Mouse (Mus musculus) brain, adult 2 months (tissue): ENCODE results near the gene Vmn1r214.

ENCODE experiments used
- DNase-seq: peaks from one replicate; pipeline ENCODE4 v3.0.0; 2011; ENCODE audit warnings: low read depth, low spot score

Gene Vmn1r214

DNA sequence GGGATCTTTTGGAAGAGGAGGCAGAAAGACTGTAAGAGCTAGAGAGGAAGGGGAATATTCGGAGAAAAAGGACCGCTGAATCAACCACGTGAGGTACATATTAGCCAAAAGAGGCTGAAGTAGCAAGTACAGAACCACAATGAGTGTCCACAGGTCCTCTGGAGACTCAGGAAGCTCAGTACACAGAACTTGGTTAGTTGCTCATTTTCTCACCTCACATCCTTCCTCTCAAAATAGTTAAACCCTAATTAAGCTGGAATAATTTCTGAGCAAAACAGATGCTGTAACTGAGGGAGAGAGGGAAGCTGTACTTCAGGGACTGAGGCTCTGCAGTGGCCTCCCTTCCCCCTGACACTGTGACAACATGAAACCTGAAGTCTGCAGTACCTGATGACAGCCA is at the start of gene Vmn1r214:
TSS of gene Vmn1r214 (plus strand) at position 301 of the 400 bp plus-strand sequence.
- no peak for DNase-seq

DNA sequence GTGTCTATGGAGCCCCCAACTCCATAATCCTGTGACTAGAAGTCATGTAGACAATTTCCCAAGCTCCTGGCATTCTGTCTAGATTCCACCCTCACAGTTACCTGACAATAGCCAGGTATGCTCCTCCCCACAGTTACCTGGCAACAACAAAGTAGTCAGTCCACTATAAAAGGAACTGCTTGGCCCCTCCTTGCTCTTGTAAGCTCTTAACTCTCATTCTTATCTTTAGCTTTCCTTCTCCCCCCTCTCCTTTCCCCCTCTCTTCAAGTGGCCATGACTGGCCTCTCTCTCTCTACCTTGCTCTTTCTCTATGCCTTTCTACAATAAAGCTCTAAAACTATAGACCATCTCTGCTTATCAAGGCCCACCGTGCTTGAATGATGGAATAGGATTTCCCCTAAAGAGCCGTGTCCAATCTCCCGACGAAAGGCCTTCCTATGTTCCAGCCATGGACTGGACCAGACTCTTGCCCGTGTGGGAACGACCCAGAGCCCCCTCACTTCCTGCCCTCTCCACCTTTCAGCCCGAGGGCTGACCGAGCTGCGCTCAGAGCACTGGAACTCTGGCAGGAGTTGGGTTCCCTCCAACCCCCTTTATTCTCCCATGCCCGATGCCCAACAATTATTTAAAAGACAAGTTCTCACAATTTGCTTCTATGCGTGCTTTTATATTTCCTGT is 39.9 kb upstream of the Vmn1r214 start:
- DNase-seq = no peak

DNA sequence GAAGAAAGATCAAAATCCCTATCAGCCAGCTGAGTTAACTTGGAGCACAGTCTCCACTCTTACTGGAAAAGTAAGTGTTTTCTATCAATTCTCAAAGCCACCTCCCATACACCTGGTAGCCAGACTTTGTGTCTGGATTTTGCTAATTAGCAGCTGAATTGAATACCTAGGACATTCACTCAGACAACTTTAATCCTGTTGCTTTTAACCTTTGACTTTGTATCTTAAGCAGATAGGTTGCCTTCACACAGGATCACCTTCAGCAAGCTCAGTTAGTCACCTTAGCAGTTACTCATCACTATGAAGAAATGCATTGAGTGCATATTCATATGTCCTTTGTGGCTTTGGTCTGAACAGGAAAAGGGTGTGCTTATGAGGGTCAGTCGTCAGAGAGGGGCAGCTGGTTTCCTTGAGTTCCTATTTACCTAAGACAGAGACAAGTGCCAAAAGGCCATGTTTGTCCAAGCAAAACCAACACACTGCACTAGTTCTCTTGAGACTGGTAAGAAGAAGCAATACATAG is 38.0 kb upstream of the Vmn1r214 start:
- no peak for DNase-seq

DNA sequence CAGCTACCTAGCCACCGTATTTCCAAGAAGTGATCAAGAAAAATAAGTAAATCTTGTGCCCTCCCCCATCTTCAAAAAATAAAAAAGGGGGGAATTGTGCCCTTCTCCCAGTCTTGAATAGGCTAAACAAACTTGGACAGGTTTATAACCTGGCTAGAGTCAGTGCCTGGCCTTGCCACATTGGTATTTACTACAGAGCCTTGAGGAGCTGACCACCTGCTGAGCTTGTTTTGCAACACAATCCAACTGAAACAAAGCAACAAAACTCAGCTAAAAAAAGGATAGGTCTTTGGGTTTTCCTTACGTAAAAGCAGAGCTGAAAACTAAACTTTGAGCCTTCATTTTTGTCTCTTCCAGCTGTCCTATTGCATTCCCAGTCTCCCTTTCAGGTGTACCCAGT is 37.5 kb upstream of the Vmn1r214 start:
- DNase-seq = no peak

DNA sequence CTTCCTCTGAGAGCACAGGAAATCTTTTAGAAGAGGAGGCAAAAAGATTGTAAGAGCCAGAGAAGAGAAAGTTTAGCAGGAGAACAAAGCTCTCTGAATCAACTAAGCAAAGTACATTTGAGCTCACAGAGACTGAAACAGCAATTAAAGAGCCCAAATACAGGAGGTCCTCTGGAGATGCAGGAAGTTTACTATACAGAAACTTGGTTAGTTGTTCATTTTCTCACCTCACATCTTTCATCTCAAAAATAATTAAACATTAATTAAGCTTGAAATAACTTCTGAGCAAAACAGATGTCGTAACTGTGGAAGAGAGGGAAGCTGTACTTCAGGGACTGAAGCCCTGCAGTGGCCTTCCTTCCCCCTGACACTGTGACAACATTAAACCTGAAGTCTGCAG is 22.9 kb upstream of the Vmn1r214 start, which contains the start of gene Vmn1r213:
TSS of gene Vmn1r213 (plus strand) at position 301 of the 400 bp plus-strand sequence.
- no peak for DNase-seq

DNA sequence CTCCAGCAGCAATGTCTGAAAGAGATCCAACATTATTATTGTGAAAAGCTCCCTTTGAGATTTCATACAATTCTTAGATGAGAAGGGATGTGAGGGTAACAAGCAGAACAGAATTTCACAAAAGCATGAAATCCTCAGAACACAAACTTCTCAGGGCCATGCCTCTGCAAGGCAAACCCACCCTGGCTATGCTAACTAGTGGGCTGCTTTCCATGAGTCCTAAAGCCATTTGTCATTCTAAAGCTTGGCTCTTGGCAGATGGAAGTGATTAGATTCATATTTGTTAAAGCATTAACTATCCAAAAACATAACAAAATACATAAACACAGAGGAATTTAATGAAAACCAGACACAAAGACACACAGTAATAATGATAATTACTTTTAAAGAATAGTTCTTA is 12.1 kb upstream of the Vmn1r214 start:
- DNase-seq = no peak

DNA sequence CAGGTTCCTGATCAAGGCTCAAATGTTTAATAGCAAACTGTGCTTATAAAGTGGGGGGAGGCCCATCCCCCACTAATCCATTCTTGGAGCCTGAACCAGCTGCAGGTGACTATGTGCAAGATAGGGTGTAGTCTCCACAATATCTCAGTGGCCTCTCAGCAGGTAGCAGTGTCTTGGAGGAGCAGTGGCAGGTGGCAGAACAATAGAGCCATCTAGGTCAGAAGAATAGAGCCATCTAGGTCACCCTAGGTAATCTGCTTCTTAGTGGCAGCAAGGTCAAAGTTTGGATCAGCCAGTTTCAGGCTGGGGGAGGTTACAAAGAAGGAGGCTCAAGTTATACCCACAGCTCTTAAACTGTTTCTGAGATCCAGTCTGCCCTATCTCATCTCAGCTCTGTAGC is 5.4 kb upstream of the Vmn1r214 start:
- DNase-seq = no peak

DNA sequence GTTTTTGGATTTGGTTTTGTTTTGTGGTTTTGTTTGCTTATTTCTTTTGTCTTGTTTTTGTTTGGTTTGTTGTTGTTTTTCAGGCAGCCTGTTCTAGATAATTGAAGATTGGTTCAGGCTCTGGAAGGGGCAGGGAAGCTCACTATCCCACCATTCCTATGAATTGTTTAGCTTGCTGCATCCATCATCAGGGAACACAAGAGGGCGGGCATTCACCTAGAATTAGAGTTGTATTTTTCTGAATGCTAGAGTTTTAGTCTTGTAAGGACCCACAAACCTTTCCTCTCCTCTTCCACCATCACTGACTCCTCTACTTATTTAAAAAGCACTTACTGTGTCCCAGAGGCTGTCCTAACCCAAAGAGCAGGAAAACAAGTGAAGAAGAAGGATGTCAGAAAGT is 27.6 kb downstream of the Vmn1r214 start:
- no peak for DNase-seq

DNA sequence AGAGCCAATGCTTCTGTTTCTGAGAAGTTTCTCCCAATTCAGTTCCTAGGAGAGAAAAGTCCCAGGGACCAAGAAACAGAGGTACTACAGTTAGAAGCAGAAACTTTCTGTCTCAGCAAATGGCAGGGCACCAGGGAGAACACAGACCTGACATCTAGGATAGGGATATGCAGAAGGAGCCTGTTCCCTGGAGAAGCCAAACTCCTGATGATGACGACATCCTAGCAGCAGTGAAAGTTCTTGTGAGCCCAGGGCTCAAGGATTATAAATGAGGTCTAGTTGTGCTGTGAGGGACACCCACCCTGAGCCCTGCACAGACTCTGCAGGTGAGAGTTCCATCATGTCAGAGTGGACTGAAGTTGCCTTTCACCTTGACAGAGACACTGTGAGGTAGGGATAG is 37.5 kb downstream of the Vmn1r214 start, which contains the start of gene Vmn1r215:
TSS of gene Vmn1r215 (plus strand) at position 301 of the 400 bp plus-strand sequence.
- DNase-seq = no peak

DNA sequence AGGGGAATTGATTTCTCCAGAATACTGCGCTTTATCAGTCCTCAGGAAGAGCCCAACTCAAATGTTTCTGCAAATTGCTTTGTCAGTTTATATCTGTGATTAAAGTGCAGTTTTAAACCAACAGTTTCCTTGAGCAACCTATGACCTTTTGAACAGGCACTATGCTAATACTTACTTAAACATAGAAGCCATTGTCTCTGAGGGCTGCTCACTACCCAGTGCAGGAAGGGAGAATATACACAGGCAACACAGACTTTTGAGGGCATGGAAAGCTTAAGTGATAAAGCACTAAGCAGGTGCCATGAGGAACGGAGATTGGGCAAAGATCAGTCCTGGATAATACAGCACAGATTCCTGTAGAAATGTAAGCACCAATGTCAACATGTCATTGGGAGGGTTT is 39.1 kb downstream of the Vmn1r214 start:
- DNase-seq = no peak
